Mouse (Mus musculus) right cerebral cortex, postnatal 4 days (tissue): ENCODE results near the gene Prdm16.

Experiments
- DNase-seq: peaks from one replicate; pipeline ENCODE4 v3.0.0-alpha.2; 2022

Prdm16 gene

DNA sequence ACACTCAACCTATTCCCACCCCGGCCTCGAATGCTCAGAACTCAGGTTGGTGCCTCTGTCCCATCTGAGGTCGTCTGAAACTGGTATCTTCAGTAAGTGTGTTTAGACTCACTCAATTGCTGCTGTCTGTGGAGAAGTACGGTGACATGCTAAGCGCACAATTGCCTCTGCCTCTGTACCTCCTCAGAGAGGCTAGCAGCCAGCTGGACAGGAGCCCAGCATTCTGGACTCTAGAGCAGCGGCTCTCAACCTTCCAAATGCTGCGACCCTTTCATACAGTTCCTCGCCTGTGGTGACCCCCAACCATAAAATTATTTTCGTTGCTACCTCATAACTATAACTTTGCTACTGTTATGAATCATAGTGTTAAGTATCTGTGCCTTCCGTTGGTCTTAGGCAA is 34.3 kb downstream of the Prdm16 start:
- DNase-seq = peak; percentile 47

DNA sequence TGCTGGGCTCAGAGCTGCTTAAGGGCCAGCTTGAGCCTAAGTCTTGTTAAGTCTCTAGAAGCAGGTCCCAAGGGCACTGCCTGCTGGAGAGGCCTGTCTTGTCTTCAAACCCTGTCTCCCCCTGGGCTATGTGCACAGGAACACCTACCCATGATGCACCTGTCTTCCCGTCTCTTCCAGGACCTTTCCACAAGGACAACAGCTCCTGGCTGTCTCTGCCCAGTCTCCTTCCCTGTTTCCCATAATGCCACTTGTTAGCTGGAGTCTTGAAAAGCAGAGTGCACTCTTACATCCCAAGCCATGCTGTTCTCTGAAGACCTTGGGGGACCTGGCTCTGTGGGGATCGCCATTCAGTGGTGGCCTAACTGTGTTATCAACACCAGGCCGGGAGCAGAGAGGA is 35.7 kb downstream of the Prdm16 start:
- DNase-seq = no peak

DNA sequence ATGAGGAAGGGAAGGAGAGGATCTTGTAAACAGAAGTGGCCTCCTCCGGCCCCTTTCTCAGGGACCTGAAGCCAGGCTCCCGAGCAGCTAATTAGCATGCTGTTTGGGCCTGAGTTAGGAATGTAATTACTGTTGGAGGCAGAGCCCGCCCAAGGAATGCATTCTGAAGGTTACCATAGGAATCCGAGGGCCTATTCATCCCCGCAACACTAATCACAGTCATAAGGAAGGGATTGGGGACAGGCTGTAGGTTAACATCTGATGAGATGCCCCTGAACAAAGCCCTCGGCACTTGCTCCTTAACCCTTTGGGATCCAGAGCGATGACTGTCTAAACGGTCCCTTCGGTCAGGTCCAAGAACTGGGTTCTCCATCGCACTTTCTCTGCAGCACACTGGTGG is 36.7 kb downstream of the Prdm16 start:
- no peak for DNase-seq

DNA sequence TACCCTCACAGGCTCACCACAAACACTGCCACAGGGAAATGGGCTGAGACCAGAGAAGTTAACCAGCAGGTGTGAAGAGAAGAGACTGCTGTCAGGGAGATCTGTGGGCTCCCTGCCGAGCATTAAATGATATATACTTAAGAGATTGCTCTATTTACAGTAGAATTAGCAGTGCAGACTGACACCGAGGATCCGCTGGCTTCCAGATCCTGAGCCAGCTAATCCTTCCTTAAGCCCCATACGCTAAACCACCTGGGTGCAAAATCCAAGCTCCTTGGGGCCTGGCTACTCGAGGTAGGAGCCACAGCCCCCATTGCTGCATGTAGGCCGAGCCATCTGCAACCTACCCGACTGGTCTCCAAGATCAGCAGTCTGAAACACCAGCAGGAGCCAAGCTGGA is 38.3 kb downstream of the Prdm16 start:
- no peak for DNase-seq

DNA sequence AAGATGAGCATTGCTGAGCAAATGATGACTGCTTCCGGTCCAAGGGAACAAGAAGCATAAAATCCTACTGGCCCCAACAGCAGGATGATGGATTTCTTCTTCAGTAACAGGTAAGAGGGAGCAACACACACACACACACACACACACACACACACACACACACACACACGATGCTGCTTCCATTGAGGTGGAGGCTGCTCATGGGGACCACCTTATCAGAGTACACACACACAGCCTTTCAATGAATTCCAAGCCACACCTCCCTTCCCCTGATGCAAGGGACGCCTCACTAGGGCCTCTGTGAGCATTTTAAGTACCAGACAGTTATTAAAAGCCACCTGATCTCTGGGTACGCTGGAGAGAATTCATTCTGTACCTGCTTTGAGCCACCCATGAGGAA is 39.9 kb downstream of the Prdm16 start:
- no peak for DNase-seq

DNA sequence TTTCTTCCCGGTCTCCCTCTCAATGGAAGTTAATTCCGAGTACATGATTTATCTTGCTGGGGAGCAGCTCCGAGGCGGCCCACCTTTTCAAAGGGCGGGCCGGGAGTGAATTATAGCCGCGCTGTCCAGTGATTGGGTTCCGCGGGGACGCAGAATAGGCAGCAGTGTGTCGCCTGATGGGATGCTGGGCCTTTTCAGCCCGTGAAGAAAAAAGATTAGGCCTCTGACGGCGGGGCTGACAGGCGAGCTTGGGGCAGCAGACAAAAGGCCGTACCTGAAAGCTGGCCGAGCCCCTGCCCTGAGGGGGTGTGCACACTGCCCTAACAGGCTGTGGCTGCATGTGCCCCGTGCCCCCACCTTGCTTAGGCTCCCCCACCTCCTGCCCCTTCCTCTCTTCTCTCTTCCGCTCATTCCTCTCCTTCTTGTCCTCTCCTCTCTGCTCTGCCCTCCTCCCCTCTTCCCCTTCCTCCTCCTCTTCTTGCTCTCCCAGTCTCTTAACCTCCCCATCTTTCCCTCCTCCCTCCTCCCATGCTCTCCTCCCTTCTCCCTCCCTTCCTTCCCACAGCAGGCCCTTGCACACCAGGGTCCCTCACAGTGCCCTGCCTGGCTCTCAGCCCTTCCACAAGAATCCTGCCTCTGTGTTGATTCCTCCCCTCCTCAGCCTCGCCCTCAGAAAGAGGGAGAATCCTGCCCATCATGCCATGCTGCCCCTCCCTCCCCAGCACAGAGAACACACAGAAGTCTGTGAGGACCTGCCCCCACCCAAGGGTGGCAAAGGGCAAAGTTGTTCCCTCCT is 41.7 kb downstream of the Prdm16 start:
- no peak for DNase-seq

DNA sequence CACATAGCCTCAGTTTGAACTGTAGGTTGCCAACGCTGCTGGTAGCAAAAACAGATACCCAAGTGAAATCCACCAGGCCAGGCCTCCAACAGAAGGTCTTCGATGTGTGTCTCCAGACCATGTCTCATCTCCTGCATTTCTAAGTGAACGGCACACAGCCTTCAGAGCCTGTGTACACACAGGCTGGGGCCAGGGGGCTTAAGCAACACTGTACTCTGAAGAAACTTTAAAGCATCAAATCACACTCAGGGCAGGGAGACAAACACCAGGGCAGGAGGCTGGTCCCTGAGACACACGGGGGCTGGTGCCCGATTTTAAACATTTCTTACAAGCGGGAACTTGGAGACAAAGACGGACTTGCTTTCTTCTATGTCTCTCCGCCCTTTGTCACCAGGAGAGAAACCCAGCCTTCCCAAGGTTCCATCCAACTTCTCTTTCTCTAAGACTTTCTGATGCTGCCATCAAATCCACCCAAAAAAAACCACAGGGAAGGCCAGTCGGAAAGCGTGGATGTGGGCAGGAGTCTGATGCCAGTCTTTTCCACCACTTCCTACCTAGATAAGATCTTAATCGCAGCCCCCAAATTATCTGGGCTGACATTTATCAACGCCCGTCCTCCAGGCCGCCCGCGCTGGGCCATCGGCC is 42.4 kb downstream of the Prdm16 start:
- no peak for DNase-seq

DNA sequence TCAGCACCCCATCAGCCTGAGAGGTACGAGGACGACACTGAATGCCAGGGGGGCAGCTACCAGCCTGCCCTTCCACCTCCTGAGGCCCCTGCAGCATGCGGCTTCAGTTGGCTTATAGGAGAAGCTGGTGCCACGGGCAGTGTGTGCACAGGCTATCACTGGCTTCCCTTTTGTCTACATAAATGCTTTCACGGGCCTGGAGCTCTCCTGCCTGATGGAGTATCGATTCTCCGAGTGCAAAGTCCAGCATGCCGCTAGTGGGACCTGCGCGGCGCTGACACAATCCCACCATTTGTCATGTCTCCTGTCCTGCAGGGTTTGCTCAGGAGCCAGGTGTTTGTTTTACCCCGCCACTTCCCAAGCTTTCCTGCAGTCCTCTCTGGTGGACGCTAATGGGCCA is 44.1 kb downstream of the Prdm16 start:
- DNase-seq = no peak

DNA sequence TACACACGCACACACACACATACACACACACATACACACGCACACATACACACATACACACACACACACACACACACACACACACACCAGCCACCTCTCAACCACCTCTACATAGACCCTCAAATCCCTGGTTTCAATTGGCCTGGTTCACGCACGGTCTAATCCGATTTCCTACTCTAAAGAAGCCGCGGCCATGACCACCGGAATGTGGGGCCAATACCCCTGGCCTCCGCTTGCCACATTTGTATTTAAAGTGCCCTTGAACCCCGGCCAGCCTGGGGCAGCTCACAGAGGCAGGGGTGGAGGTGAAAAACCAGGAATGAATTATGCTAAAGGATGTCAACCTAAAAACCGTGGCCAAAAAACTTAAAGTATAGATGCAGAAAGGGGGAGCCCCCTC is 45.8 kb downstream of the Prdm16 start:
- no peak for DNase-seq

DNA sequence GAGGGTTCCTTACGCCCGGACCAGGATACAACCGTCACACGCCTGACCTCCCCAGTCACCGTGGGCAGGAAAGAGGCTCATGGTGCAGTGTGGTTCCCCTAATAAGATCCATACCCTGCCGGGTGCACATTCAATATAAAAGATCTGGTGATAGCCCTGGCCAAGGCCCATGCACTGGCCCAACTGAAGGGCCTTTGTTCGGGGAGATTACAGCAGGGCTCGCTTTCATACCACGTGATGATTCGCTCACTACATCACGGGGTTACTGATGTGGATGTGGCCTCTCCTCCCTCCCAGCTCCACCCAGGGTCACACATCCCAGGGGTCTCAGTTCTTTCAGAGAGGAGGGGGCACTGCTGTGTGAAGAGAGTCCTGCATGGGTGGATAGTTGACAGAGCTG is 50.3 kb downstream of the Prdm16 start:
- no peak for DNase-seq

DNA sequence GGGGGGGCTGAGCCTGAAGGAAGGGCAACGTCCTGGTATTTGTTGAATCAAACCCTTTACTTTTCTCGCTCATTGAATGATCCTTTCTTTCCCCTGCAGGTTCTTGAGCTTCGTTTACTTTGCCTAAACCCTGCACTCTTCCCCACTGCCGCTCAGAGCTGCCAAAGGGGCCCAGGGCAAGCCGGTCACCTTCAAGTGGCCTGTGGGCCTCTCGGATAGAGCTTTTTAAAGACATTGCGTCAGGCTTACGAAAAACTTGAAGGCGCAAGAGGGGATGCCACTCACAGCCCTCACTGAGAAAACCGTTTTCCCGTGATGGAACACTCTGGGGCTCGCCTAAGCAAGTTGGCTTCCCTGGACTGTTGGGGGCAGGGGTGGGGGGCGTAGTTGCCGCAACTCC is 50.9 kb downstream of the Prdm16 start:
- DNase-seq = no peak

DNA sequence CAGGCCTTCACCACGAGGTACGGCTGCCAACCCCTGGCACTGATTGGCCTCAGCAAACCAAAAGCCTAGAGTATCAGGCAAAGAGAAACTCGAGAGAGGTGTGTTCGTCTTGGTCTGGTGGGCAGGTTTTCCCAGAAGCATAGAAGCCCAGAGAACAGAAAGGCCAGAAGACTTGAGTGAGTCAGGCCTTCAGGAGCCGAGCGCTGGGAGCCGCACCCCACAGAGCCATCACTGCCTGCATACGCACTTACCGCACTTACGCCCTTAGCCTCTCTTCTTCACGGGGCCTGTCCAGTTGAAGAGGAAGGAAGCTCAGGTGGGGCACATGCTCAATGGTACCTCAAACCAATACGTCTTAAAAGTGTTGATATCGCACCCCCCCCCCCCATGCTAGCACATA is 53.0 kb downstream of the Prdm16 start:
- no peak for DNase-seq

DNA sequence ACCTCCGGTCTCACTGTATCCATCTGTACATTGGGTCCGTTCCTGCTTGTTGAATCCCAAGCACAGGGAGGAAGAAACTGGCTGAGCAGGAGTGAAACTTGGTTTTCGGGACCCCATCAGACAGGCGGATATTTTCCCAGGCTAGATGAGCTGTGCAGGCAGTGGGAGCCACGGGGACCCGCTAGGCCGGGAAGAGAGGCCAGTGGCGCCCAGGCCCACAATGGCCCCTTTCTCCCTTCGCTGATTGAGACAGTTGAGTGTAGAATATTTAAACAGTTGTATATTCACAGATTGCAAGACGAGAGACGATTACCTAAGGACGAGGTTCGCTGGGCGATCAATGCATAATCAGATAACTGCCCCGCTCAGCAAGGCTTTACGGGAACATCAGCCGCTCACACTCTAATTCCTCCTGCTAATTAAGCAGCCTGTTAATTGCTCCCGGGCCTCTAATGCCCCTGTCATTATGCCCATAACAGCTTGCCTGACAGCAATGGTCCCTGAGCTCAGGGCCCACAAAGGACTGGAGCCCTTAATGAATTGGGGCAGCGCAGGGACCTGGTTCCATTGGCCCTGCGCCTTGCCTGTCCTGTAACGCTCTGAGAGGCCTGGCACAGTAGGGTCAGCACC is 54.0 kb downstream of the Prdm16 start:
- no peak for DNase-seq

DNA sequence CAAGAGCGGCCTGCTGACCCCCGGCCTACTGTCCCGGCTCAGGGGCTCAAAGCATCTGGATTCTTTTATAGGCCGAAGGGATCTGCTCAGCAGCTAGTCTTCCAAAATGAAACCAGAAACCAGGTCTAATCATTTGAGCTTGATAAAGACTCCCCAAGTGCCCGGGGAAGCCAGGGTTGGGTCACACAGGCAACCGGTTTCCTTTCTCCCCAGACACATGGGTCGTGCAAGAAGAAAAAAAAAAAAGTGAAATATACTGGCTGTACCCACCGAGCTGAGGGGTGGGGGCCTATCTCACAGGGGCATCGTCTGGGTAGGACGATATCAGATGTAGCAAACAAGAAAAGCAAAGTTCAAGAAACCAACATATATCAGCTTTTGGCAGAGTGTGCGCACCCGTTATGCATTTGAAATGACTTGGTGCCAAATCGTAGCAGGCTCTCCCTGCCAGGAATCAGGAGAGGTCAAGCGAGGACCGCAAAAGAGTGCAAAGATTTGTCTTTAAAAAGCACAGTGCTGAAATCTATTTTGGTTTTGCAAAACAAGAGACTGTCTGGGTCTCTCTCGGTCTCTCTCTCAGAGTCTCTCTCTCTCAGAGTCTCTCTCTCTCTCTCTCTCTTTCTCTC is 55.3 kb downstream of the Prdm16 start:
- no peak for DNase-seq

DNA sequence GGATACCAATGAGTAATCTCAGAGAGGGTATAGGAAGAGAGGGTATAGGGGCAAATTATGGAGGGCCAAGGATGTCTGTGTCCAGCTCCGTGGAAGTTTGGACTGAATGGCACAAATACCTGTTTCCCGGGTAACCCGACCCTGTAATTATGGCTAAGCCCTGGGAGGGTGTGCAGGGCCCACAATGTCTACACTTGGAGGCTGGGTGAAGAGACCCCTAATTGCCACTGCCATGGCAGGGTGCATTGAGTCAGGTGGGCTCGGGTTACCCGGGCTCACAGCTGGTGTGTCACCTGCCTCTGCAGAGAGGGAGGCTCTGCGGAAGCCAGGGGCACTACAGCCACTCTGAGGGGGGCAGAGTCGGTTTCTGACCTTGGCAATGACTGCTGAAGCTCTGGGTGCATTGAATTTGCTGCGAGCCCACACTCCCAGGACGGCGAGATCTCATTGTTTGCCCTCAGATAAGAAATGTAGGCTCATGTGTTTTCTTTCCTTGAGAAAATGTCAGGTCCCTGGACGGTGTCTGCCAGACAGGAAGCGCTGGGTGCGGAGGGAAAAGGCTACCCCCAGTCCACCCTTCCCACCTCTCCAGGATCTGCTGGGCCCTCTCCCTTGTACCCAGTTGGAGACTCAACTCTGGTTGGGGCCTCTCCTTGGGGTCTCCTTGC is 62.3 kb downstream of the Prdm16 start:
- DNase-seq = no peak

DNA sequence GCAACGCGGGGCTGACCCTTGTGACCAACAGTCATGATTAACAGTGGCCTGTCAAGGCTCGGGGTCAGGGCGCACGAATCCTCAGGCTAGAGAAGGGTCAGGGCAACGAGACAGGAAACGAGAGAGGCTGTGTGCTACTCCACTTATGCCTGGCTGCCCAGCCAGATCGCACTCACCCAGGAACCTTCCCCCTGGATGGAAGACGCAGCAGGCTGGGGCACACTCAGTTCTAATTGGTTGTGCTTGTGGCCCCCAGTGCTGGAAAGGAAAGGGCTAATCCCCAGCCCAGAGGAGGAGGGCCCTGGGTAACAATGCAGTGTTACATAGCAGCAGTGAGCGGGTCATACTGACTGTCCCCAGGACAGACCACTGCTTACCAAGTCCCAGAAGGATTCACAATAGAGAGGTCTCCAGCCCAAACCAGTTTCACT is 66.2 kb downstream of the Prdm16 start:
- no peak for DNase-seq

DNA sequence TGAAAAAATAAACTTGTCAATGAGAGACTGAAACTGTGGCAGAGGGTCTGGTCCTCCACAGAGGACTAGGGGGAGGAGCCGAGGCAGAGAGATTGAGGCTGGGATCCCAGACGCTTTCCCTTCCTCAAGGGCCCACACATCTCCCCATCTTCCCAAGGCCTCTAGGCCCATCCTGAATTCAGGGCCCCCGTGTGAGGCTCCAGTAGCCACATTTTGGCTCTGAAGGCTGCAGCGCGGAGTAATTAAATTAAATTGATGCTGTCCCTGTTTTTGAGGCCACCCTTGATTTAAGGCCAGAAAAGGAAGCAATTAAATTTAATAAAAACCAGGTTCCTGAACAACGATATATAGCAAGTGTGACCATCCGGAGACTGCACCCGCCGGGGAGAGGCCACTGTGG is 66.8 kb downstream of the Prdm16 start:
- no peak for DNase-seq

DNA sequence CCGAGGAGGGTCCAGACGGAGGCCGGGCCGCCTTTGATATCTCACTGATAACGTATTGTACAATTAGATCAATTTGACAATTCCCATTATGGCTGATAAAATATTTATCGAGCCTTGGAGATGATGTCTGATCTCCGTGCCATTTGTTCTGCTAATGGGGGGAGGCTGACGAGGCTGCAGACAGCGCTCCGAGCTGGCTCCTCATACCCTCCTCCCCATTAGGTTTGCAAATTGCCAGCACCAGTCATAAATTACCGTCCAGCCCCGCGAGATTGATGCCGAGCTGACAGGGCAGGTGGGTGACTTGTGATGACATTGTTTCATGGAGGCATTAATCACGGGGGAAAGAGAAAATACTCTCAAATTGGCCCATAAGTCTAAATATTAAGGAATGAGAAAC is 67.9 kb downstream of the Prdm16 start:
- no peak for DNase-seq

DNA sequence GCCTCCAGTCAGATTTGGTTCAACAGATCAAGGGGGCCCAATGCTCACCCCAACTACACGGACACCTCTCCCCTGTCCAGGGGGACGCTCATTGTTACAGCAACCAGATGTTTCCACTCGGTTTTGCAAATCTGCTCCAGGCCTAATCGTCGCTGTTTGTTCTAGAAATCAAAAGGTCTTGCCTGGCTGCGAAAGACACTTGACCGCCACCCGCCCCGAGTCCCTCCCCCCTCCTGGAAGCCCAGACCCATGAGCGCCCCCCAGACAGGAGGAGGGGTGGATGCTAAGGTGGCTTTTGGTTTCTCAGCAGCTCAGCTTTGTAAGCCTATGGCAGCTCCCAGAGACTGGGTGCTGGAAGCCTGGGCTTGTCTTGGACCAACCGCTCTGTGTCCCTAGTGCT is 68.7 kb downstream of the Prdm16 start:
- no peak for DNase-seq

DNA sequence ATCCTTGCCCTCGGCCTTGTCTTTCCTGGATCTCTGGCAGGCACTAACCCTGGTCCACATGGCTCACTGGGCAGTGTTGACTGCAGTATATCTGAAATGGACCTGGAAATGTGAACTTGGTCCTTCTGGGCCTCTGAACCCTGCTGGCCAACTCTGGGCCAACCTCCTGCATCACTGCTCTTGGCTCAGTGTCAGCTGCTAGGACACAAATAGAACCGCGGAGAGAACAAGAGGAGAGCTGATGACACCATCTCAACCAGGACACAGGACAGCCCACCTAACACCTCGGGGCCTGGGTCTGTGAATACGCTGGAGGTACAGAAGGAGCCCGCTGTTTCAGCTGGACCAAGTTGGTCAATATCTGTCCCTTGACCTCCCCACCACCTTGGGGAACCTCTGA is 73.5 kb downstream of the Prdm16 start:
- no peak for DNase-seq

DNA sequence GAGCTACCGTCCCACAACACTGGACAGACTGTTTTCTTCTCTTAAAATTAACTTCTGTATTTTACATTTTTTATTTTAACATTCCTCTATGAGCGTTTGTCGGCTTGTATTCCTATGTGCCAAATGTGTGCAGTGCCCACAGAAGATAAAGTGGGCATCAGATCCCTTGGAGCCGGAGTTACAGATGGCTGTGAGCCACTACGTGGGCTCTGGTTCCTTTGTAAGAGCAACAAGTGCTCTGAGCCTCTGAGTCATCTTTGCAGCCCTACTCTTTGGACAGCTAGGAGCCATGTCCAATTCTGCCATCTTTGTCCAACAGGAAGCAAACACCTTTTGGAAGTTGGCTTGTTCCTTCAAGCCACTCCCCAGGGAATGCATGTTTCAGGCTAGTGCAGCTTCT is 78.6 kb downstream of the Prdm16 start:
- no peak for DNase-seq

DNA sequence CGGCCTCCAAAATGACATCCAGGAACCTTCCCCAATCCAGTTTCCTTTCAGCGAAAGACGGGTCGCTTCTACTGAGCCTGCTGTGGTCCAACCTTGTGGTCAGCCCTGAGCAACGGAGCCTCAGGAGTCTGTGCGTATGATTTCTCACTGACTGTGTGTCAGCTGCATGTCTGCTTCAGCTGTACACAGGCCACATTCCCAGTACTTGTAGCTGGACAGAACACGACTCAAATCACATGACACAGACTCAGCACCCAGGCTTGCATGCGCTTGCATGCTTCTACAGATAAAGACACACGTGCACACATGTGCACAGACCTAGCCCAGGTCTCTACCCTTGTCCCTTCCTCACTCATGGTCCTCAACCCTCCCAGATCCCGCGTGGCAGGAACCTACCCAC is 79.5 kb downstream of the Prdm16 start:
- DNase-seq = no peak

DNA sequence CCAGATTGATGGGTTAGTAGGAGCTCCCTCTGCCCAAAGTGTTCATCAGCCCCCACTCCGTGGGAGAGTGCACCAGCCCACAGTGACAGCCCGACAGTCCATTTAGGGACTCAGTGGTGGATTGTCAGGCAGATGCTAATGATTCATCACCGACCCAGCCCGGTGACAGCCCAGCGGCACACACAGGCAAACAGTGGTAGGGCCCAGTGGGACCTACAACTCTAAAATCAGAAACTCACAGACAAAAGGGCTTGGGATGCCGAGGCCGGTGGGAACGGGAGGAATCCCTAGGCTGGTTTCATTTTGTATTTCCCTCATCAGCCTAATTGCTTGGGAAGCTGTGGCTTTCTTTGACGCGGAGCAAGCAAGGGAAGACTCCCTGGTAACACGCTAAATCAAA is 80.3 kb downstream of the Prdm16 start:
- DNase-seq = no peak
